Mouse (Mus musculus) C2C12 (cell line): ENCODE results near the gene Tmem52. TPM values are rescaled to one million over a fixed set of nuclear protein-coding genes. Genes with fewer than 3 reads are reported as not detected.
"Not testable (repeated sequence)": the region's sequence is repeated elsewhere in the genome, so short reads cannot be mapped to it uniquely, and the experiment has no call there.

Experiments used
- H3K27me3 ChIP-seq: one replicate; pipeline ENCODE4 v1.6.1; 2011; ENCODE audit not compliant: control insufficient read depth, insufficient read depth, insufficient read length
- H3K36me3 ChIP-seq: one replicate; pipeline ENCODE4 v1.6.1; 2011; ENCODE audit not compliant: control insufficient read depth, insufficient read depth
- H3K4me3 ChIP-seq: one replicate; pipeline ENCODE4 v1.5.1; 2011; ENCODE audit warnings: mild to moderate bottlenecking, control low read depth; ENCODE audit not compliant: poor library complexity, insufficient read depth, severe bottlenecking
- H3K79me2 ChIP-seq: one replicate; pipeline ENCODE4 v1.6.1; 2011; ENCODE audit not compliant: control insufficient read depth, insufficient read depth
- H3K79me3 ChIP-seq: one replicate; pipeline ENCODE4 v1.6.1; 2011; ENCODE audit warnings: low read depth, control low read depth
- H3ac ChIP-seq: one replicate; pipeline ENCODE3; 2011; ENCODE audit warnings: low read depth; ENCODE audit not compliant: control insufficient read depth, insufficient read length
- CEBPB ChIP-seq: IDR thresholded peaks from one replicate; pipeline ENCODE4 v1.6.1; 2011; ENCODE audit warnings: low read depth, mild to moderate bottlenecking, control low read depth, moderate library complexity
- CTCF ChIP-seq: IDR thresholded peaks from one replicate; pipeline ENCODE4 v1.5.1; 2011; ENCODE audit not compliant: control insufficient read depth, insufficient read depth, insufficient read length
- FOSL1 ChIP-seq: IDR thresholded peaks from one replicate; pipeline ENCODE4 v1.8.0; 2011; ENCODE audit warnings: mild to moderate bottlenecking, low read length; ENCODE audit not compliant: poor library complexity, insufficient read depth, severe bottlenecking
- MAX ChIP-seq: IDR thresholded peaks from one replicate; pipeline ENCODE4 v1.6.1; 2011; ENCODE audit warnings: mild to moderate bottlenecking, control low read depth
- MYOD1 ChIP-seq: IDR thresholded peaks from one replicate; pipeline ENCODE4 v1.6.1; 2011; ENCODE audit warnings: low read depth; ENCODE audit not compliant: control insufficient read depth, insufficient read length
- MYOG ChIP-seq: IDR thresholded peaks from one replicate; pipeline ENCODE4 v1.6.1; 2011; ENCODE audit not compliant: control insufficient read depth, insufficient read length; ENCODE audit errors: extremely low read depth
- USF1 ChIP-seq: IDR thresholded peaks from one replicate; pipeline ENCODE4 v1.6.1; 2011; ENCODE audit warnings: low read depth, mild to moderate bottlenecking, control low read depth, moderate library complexity
- polyA plus RNA-seq: library from polyadenylated mRNA; unstranded; fragments of >200 nt; fragmentation: generic; extraction: Trizol; gene quantifications from one replicate; pipeline ENCODE4 v1.2.1, GENCODE M21; 2012; ENCODE audit warnings: missing spikeins

The Tmem52 gene
- polyA plus RNA-seq, 1 experiment: not detected

DNA sequence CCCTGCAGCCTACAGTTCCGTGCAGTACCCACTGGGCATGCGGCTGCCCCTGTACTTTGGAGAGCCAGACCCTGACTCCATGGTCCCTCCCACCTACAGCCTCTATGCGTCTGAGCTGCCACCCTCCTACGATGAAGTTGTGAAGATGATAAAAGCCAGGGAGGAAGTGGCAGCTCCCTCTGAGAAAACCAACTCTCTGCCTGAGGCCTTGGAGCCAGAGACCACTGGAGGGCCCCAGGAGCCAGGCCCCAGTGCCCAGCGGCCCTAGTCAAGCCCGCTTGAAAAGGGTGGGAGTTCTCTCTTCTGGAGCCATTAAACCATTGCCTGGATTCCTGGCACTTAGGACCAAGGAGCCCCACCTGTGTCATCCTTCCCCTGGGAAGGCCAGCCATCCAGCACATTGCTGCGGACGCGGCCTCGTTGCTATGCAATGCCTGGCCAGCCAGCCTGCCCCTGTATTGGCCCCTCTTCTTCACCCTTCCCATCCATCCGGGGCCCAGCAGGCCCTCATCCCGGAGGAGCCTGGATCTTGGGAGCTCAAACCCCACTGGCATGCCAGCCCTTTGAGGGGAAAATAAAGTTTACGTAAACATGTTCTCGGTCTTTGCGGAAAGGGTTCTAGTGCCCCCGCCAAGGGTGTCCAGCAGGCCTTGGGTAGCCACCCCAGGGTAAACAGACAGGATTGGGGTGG, 1.5 kb downstream of the Tmem52 start:
- Histone ChIP-seq H3K79me2 (no peaks in the 10 kb centered on the region), H3K4me3 (no peak overlapping the region), H3K36me3 (no peaks in the 10 kb centered on the region), H3ac (no peak overlapping the region), H3K79me3 (no peaks in the 10 kb centered on the region), H3K27me3 (peaks cover 61% of the 10 kb centered on the region)
- TF ChIP-seq MYOD1: no peak
- no peak for TF ChIP-seq FOSL1
- TF ChIP-seq USF1: no peak
- TF ChIP-seq MAX: no peak
- no peak for TF ChIP-seq CEBPB
- no peak for TF ChIP-seq CTCF
- TF ChIP-seq MYOG: no peak

DNA sequence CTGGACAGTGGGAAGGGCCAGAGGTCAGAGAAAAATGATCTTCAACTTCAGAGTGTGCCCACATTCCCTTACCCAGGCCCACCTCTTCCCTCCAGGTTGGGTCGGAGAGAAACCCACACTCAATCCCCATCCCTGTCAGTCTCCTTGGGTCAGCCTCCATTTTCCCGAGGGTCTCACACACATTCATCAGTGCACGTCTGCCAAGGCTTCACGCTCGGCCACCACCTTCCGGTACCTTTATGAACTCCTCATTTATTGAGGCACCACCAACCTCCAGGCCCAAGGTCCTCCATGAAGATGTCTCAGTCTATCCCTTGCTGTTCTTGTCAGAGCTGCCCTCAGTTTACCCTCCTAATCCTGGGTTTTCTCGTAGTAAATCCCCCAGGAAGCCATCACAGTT, 2.1 kb downstream of the Tmem52 start:
- H3K79me2 ChIP-seq: no peaks in the 10 kb centered on the region
- TF ChIP-seq CTCF (no peak), MYOG (no peak), CEBPB (no peak), USF1 (no peak), MYOD1 (no peak), FOSL1 (no peak), MAX (no peak)
- no peak overlapping the region for H3K4me3 ChIP-seq

DNA sequence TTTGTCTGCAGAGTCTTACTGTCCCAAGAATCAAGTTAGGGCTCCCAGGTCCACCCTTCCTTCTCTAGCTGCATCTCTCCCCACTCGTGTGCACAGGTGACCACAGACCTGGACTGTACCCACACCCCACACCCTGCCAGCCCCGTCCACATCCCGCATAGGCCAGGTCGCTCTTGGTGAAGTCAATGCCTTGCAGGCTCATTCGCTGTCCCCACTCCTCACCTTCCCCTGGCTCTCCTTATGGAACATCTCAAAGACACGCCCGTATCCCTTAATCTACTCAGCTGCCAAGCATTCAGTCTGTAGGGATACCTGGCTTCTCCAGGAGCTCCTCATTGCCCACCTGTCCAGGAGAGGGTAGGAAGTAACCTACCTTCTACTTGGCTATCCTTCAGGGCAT, 2.5 kb downstream of the Tmem52 start:
- Histone ChIP-seq H3K79me2 (no peaks in the 10 kb centered on the region), H3K36me3 (no peaks in the 10 kb centered on the region), H3K27me3 (peaks cover 51% of the 10 kb centered on the region), H3ac (no peak overlapping the region), H3K79me3 (no peaks in the 10 kb centered on the region), H3K4me3 (no peak overlapping the region)
- TF ChIP-seq CEBPB (no peak), MAX (no peak), MYOD1 (no peak), CTCF (no peak), MYOG (no peak), USF1 (no peak), FOSL1 (no peak)

More for the DNA sequence above, 2.1 kb downstream of the Tmem52 start:
- Histone ChIP-seq H3K79me3 (no peaks in the 10 kb centered on the region), H3K27me3 (peaks cover 55% of the 10 kb centered on the region), H3ac (no peak overlapping the region), H3K36me3 (no peaks in the 10 kb centered on the region)

DNA sequence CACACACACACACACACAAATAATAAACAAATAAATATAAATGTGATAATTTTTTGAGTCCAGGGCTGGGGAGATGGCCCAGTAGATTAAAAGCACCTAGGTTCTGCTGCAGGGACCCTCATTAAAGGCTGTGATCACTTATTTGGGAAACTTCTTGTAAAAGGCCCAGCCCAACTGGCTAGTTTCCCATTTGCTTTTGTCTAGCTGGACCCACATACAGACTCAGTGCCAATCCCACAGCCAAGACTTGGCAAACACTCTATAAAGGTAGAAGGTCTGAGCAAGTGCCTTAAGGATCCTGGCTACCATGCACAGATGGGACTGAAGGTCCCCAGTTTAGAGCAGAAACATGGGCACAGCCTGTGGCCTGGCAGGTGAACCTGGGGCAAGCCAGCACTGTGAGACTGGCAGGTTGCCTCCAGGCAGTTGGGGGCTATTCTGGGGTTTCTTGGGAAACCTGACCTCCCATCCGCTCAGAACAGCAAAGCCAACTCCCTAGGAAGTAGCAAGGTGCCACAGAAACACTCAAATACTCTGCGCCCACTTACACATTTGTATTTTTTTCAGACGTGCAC, 3.9 kb downstream of the Tmem52 start:
- no peak for TF ChIP-seq CTCF
- TF ChIP-seq FOSL1: no peak
- TF ChIP-seq CEBPB: no peak
- no peak for TF ChIP-seq MYOG
- TF ChIP-seq USF1: no peak
- H3K27me3 ChIP-seq: peaks cover 40% of the 10 kb centered on the region
- H3K79me2 ChIP-seq: no peaks in the 10 kb centered on the region
- H3K36me3 ChIP-seq: no peaks in the 10 kb centered on the region
- no peak overlapping the region for H3ac ChIP-seq
- H3K4me3 ChIP-seq: no peak overlapping the region
- H3K79me3 ChIP-seq: no peaks in the 10 kb centered on the region

DNA sequence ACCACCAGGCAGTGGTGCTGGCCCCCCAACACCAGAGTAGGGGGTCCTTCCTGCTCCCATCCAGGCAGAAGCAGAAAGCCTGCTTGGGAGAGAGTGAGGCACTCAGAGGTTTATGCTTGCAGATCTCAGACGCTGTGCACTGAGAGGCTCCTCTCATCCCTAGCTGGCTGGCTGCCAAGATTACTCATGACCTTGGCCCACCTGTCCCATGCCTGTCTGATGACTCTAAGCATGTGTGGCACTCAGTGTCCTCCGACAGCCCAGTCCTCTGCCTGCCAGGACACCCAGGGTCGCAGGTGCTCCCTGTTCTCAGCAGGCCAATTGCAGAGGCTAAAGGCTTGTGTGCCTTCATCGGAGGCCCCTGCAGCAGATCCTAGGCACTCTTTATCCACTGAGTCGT, 4.4 kb downstream of the Tmem52 start:
- TF ChIP-seq MYOG: no peak
- TF ChIP-seq CEBPB: no peak
- TF ChIP-seq MYOD1: peak; percentile 11
- no peak for TF ChIP-seq MAX
- Histone ChIP-seq H3ac (no peak overlapping the region), H3K4me3 (no peak overlapping the region), H3K36me3 (no peaks in the 10 kb centered on the region), H3K79me3 (no peaks in the 10 kb centered on the region), H3K27me3 (peaks cover 38% of the 10 kb centered on the region), H3K79me2 (no peaks in the 10 kb centered on the region)

DNA sequence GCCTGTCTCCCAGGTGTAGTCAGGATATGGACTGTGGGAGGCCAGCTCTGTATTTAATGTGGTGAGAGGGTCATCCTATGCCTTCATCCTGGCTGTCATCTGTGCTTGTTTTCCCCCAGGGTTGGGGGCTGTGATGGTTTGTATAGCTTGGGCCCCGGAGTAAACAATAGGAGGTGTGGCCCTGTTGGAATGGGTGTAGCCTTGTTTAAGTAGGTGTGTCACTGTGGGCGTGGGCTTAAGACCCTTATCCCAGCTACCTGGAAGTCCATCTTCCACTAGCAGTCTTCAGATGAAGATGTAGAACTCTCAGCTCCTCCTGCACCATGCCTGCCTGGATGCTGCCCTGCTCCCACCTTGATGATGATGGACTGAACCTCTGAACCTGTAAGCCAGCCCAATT, 4.9 kb downstream of the Tmem52 start:
- H3K36me3 ChIP-seq: not testable (repeated sequence)

More for the DNA sequence above, 4.9 kb downstream of the Tmem52 start:
- H3K79me2 ChIP-seq, H3ac ChIP-seq, H3K4me3 ChIP-seq, H3K79me3 ChIP-seq: not testable (repeated sequence)
- H3K27me3 ChIP-seq: peaks cover 38% of the 10 kb centered on the region
